Mouse (Mus musculus): ENCODE results near the gene Hsf5.

Gene Hsf5

DNA sequence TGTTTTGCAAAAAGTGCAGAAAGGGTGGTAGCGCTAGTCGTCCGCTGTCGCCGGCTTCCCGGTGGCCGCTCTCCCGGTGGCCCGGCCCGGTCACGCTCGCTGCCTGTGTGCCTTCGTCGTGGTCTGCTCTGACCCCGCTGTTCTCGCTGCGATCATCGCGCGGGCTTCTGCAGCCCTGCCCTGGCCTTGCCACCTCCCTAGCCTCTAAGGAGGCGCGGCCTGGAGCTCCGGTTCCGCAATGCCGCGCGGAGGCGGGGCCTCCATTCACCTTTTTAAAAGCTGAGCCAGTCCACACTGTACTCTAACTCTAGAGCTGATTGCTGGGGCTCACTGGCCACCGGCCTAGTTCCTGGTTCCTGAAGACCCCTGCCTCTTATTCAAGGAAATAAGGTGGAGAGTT is 22.2 kb downstream of the Hsf5 start:
- in situ Hi-C loops (cut with MboI, MseI), result no loop called here

- in situ Hi-C loops (cut with MboI, MseI), result no loop called here
Measured at GRCm38 (mm10) chr11:87642865-87643264, 25.9 kb downstream of the Hsf5 start.

- in situ Hi-C loops (cut with MboI, MseI), result no loop called here
Measured at GRCm38 (mm10) chr11:87654693-87655092, 37.7 kb downstream of the Hsf5 start.

- in situ Hi-C loops (cut with MboI, MseI), result no loop called here
Measured at GRCm38 (mm10) chr11:87659216-87659615, 42.3 kb downstream of the Hsf5 start.

DNA sequence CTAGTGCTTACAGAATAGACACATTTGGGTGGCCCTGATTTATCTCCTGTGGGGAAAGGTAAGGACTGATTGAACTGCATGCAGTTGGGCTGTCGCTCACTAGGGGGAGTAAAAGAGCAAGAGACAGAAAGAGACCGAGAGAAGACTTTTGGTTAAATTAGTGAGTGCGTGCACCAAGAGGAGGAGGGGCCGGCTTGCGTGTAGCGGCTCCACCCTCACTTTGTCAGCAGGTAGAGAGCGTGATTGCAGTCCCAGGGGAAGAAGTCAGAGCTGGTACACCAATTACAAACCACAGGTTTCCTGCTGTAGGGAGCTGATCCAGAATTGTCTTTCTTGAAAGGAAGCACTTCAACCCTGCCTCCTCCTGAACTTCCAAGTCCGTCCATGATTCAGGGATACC is 45.4 kb downstream of the Hsf5 start, which contains the start of gene Rnf43:
Gene Rnf43, plus strand, starts transcription at position 316 of the 400 bp plus-strand sequence.
- in situ Hi-C loops (cut with MboI, MseI), result loop anchor here (5.0 kb wide), 2 partner anchors 65 to 105 kb away; no protein-coding TSS in a partner anchor

GRCm38 (mm10) chr11:87662822-87663221 is 45.9 kb downstream of the Hsf5 start:
- in situ Hi-C loops (cut with MboI, MseI), result loop anchor here (5.0 kb wide), 2 partner anchors 64 to 104 kb away; no protein-coding TSS in a partner anchor

DNA sequence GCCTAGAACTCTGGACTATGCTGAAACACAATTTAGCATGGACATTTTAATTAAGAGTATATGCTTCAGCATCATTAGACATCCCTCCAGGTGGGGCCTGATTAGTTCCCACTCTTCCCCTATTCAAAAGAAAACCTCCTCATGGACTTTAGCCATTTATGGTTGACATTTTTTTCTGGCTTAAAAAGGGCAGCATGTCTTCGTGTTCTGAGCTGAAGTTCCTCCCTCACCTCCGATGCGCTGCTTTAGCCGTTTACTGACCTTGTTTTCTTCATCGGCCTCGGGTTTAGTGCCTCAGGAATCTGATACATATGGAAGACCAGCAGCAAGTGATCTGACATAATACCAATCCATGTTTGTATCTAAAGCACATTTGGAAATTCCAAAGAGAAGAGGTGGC is 47.0 kb downstream of the Hsf5 start:
- in situ Hi-C loops (cut with MboI, MseI), result loop anchor here (5.0 kb wide), 2 partner anchors 63 to 103 kb away; no protein-coding TSS in a partner anchor

GRCm38 (mm10) chr11:87664521-87664920 is 47.6 kb downstream of the Hsf5 start:
- in situ Hi-C loops (cut with MboI, MseI), result loop anchor here (5.0 kb wide), 2 partner anchors 63 to 103 kb away; no protein-coding TSS in a partner anchor

DNA sequence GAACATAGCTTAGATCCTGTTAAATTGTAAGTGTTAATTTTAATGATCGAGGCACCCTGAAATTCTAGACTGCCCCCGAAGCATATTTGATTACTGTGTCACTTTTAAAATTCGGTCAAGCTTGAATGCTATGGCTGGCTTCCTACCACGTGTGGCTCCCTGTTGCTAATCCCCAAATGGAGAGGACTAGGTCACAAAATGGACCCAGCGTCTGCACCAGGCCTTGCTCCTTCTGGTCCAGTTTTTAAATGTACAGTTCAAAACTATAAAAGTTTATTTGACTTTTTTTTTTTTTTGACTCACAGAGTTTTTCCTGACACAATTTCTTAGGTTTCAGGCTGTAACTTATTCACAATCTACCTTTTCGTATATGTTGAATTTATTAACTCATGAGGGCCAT is 48.3 kb downstream of the Hsf5 start:
- in situ Hi-C loops (cut with MboI, MseI), result no loop called here

DNA sequence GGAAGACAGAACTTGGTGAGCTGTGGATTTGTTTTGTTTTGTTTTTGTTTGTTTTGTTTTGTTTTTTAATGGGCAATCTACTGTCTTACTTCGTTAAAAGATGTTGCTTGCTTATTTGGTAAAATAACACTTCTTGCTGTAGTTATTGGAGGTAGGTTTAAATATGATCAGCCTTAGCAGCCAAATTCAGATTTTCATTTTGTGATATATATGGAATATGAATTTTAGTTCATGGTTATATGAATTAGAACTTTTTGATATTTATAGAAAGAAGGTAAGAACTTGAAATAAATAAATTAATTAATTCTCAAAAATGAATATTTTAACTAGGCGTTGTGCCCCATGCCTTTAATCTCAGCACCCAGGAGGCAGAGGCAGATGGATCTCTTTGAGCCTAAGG is 48.7 kb downstream of the Hsf5 start:
- in situ Hi-C loops (cut with MboI, MseI), result no loop called here

DNA sequence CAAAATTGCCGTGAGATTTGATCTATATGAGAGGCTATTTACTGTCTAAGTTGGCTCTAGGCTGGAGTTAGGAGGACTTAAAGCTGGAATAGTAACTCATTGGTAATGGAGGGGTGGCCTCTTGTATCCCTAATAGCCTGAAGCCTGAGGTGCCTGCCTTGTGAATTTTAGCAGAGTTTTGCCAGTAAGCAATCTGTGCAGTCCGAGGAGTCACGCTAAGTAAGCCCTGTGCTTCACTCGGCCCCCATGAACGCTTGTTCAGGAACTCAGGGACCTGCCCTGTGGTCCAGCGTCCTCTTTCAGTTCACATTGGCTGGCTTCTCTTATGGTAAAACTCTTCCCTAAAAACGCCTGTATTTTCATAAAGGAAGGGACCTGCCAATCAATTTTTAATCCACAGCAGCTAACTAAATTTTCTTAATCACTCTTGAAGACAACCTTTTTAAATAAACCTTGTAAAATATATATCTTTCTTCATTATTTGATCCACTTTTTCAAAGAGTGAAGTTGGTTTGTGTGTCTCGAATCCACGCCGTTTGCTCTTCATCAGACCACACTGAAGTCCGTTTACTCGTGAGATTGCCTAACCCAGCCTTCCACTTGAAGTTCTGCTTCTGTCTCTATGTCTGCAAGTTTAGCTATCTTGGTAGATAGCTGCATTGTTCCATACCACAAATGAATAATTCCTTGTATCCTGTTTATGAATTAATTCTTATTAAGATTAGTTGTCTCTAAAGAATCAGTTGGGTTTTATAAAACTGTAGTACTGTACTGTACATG is 49.5 kb downstream of the Hsf5 start:
- in situ Hi-C loops (cut with MboI, MseI), result no loop called here

DNA sequence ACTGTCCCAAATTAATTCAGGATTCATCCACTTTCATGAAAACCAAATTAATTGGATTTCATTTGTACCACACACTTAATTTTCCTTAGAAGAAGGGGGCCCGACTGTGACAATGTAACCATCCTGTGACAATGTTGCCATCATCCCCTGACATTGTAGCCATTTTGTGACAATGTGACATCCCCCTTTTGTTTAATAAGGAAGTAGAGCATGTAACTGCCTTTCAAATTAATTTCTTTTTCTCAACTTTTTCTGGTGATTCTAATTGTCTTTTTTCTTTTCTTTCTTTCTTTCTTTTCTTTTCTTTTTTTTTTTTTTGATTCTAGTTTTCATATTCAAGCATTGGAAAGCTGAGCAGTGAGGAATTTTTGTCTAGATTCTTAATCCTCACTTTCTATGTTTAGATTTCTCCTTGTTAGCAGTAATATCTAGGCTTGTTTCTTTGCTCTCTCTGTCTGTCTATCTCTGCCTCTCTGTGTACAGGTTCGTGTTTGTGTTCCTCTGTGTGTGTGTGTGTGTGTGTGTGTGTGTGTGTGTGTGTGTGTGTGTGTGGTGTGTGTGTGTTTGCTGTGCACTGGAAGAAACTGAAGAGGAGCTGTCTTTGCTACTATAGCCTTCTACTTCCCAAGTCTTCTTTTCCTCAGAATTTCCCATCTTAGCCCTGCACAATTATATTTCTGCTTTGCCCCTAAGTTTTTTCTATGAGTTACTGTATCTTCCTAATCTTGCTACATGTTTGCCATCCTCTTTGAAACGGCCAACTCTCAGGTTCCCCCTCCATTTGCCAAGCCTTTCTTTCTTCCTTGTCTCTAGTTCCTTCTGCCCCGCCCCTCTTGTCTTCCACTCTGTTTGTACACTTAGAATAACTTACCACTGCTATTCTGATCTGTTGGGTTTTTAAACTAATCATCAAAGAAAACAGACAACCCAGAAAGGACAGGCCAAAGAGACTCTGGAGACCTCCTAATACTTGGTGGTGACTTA is 50.4 kb downstream of the Hsf5 start:
- in situ Hi-C loops (cut with MboI, MseI), result no loop called here

GRCm38 (mm10) chr11:87673282-87673681 is 56.3 kb downstream of the Hsf5 start:
- in situ Hi-C loops (cut with MboI, MseI), result no loop called here

GRCm38 (mm10) chr11:87675606-87676005 is 58.6 kb downstream of the Hsf5 start:
- in situ Hi-C loops (cut with MboI, MseI), result no loop called here

GRCm38 (mm10) chr11:87677756-87678155 is 60.8 kb downstream of the Hsf5 start:
- in situ Hi-C loops (cut with MboI, MseI), result no loop called here

DNA sequence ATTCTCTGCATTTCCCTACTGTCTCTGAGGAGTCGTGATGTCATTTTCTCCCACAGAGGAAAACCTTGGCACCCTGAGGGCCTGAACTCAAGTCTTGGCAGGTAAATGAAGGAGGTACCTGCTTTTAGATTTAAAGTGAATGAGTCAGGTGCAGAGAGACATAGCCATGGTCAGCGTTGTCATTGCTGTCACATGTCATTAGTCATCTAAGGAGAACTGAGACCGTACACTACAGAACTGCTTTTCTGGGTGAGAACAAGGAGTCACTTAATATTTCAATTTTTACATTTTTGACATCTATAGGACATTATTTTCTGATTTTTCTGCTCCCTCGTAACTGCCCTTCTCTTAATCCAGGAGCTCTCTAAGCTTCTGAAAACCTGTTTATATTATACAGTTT is 61.6 kb downstream of the Hsf5 start:
- in situ Hi-C loops (cut with MboI, MseI), result no loop called here

GRCm38 (mm10) chr11:87678976-87679375 is 62.0 kb downstream of the Hsf5 start:
- in situ Hi-C loops (cut with MboI, MseI), result no loop called here

GRCm38 (mm10) chr11:87680786-87681185 is 63.8 kb downstream of the Hsf5 start:
- in situ Hi-C loops (cut with MboI, MseI), result no loop called here

- in situ Hi-C loops (cut with MboI, MseI), result no loop called here
Measured at GRCm38 (mm10) chr11:87682096-87682495, 65.1 kb downstream of the Hsf5 start.

GRCm38 (mm10) chr11:87682838-87683571 is 66.0 kb downstream of the Hsf5 start:
- in situ Hi-C loops (cut with MboI, MseI), result no loop called here

GRCm38 (mm10) chr11:87686407-87686806 is 69.4 kb downstream of the Hsf5 start:
- in situ Hi-C loops (cut with MboI, MseI), result no loop called here

All from T-helper 2 cell (primary cell).